Mouse (Mus musculus): ENCODE results near the gene Rbp7.
"Not testable (repeated sequence)": the region's sequence is repeated elsewhere in the genome, so short reads cannot be mapped to it uniquely, and the experiment has no call there.

Gene Rbp7

GRCm38 (mm10) chr4:149454879-149455278, at the start of gene Rbp7:
Gene Rbp7, minus strand, starts transcription at chr4:149454978.
- no peak for DNase-seq

DNA sequence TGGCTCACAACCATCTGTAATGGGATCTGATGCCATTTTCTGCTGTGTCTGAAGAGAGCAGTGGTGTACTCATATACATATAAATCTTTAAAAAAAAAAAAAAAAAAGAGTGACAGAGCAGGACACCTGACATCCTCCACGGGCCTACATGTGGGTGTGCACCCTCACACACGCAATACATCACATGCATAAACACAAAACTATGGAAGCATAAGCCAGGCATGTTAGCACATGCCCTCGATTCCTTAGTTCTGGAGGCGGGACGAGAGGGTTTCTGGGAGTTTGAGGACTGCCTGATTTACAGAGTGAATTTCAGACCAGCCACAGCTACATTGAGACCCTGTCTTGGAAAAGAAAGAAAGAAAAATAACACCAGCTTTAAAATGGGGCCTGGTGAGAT, 49.6 kb upstream of the Rbp7 start:
- no peak for DNase-seq

- no peak for DNase-seq
These were observed 45.0 kb upstream of the Rbp7 start for GRCm38 (mm10) chr4:149499790-149500189.

DNA sequence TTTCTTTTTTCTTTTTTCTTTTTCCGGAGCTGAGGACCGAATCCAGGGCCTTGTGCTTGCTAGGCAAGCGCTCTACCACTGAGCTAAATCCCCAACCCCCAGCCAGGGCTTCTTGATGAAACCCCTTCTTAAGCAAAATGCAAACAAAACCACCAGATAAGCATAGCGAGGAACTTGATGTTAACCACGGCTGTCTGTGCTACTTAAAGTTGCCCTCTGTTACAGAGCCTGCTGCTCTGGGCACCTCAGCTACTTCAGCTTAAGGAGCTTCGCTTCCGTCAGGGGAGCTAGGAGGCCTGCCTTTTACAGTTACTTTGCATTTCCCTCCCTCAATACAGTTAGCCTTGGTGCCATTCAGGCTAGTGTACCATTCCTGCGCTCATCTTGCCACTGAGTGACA, 44.1 kb upstream of the Rbp7 start:
- DNase-seq, result no peak

DNA sequence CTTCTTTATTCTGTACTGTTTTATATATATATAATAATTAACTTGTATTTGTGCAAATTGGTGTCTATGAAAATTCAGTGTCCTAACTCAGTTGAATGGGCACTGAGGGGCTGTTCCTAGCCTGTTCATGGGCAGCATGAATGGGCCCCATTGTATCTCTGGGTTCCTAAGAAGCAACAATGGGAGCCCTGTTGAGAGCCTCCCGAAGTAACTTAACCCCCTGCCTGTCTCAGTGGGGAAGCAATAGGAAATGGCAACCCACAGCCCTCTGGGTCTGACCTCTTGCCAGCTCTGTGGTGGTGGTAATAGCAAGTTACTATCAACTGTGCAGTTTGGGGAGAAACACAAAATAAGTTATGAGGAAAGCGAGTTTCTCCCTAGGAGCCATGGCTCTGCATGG, 41.8 kb upstream of the Rbp7 start:
- no peak for DNase-seq

GRCm38 (mm10) chr4:149491151-149491550, 36.4 kb upstream of the Rbp7 start:
- no peak for DNase-seq

DNA sequence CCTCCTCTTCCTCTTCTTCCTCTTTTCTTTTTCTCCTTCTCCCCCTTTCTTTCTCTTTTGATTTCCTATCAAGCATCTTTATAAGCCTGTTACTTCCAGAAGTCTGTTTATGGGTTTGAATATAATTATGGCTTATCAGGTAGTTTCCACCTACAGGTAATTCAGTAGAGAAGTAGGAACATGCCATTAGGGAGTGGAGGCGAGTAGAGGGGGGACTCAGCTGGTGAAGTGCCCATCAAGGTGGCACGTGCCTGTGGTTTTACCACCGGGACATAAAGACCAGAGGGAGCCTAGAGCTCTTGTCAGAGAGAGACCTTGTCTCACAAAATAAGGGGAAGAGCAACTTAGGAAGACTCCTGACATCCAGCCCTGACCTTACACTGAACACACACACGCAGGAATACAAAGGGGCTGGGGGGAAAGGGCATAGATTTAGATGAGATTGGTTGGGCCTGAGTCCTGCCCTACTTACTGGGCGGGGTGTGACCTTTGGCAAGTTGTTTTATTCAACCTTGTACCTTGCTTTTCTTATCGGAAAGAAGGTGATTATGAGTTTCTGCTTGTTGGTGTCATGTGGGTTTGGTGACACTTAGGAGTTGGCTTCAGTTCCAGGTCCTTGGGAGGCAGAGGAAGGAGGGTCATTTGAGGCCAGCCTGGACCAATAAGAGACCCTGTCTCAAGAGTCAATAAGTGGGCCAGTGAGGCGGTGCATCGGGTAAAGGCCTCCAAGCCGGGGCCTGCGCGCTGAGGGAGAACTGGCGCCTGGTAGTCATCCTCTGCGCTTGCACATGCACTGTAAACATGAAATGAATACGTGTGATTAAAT, 34.9 kb upstream of the Rbp7 start:
- DNase-seq, result no peak

- no peak for DNase-seq
These were observed 33.0 kb upstream of the Rbp7 start for GRCm38 (mm10) chr4:149487729-149488128.

GRCm38 (mm10) chr4:149485825-149486206, 31.0 kb upstream of the Rbp7 start:
- DNase-seq, result peak; percentile 16

GRCm38 (mm10) chr4:149485053-149485824, 30.5 kb upstream of the Rbp7 start, which contains the start of the genes Nmnat1 and Lzic:
Gene Nmnat1, minus strand, starts transcription at chr4:149485202.
Gene Lzic, plus strand, starts transcription at chr4:149485229.
- peak; percentile 93 for DNase-seq

- no peak for DNase-seq
These were observed 29.8 kb upstream of the Rbp7 start for GRCm38 (mm10) chr4:149484566-149484965.

DNA sequence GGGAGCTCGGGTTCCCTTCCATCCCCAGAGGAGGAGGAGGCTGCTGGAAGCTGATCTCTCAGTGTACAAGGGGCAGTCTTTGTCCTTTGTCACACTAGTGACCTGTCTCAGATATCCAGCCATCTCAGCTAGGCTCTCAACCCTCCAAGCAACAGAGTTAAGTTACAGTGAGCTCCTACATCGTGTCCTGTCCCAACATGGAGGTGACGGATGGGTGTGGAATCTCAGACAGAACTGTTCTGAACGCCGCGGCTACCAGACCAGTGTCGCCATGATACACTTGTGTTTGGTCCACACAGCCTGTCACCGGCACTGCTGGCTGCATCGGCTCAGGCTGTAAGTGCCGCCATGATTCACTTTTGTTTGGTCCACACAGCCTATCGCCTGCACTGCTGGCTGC, 22.3 kb upstream of the Rbp7 start, which contains the start of gene Tmem274:
TSS of gene Tmem274 (plus strand) at position 301 of the 400 bp plus-strand sequence.
- DNase-seq, result no peak

GRCm38 (mm10) chr4:149475096-149475495, 20.3 kb upstream of the Rbp7 start:
- DNase-seq, result no peak

DNA sequence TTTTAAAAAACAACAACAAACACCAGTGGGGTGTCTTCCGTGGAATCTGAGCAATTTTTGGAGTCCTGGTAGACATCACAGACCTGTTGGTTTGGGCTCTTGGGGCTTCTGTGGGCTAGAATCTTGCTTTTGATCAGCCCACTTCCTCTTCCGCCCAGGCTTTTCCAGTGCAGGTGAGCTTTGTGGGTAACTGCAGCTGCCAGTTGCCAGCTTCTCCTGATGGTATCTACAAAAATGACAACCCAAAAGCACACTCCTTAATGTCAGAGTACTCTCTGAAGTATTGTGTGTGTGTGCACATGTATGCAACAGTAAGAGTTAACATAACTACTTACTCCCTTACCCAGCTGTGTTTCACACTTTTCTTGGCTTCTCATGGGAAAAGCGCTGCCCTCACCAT, 14.8 kb upstream of the Rbp7 start:
- DNase-seq, result no peak

- DNase-seq, result no peak
These were observed 8.7 kb upstream of the Rbp7 start for GRCm38 (mm10) chr4:149463435-149463950.

DNA sequence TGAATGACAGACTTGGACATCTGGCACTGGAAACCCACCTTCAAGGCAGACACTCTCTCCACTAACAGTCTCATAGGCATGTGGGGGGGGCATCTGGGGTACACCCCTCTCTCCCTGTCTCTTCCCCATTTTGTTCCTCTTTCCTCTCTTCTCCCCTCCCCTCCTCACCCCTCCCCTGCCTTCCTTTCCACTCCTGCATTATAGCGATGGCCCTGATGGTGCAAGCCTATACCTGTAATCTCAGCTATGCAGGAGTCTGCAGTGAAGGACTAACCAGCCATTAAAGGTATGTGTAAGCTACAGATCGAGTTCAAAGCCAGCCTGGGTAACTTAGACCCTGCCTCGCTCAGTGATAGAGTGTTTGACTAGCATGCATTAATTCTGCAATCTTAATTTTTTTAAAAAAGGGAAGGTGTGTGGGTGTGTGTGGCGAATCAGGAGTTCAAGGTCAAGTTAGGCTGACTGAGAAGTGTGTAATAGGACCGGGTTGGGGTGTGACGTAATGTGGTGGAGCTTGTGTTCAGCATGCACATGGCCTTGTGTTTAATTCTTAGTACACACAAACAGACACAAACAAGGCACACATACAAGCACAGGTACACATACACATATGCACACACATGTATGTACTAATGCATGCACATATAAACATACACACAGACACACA, 7.7 kb upstream of the Rbp7 start:
- DNase-seq, result no peak

GRCm38 (mm10) chr4:149461579-149462304, 7.0 kb upstream of the Rbp7 start:
- no peak for DNase-seq

- not testable (repeated sequence) for DNase-seq
These were observed 5.7 kb upstream of the Rbp7 start for GRCm38 (mm10) chr4:149460475-149460874.

- DNase-seq, result no peak
These were observed 4.6 kb upstream of the Rbp7 start for GRCm38 (mm10) chr4:149459425-149459824.

- no peak for DNase-seq
These were observed 3.7 kb upstream of the Rbp7 start for GRCm38 (mm10) chr4:149458526-149458925.

DNA sequence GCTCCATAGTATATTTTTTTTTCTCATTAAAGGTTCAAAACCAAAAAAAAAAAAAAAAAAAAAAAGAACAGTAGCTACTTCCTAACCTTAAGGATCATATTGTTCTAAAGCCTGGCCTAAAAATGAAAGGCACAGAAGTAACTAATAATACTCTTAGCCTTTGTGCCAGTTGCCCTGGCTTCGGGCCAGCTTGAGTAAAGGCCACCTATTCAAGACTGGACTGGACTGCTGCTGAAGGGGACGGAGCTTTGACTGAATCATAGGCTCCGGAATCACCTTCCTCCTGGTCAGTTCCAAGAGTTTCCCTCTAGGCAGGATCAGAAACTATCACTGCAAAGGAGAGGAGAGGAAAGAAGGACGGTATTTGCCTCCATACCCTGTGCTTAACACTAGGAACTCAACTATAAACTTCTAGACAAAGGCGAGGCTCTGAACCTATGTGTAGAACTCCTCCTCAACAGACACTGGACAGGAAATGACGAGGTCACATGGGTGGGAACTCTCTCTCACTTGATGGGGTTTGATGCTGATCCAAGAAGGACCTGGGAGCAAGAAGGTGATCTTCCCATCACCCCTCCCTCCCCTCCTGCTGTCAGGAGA, 3.2 kb upstream of the Rbp7 start:
- DNase-seq, result peak; percentile 29

- not testable (repeated sequence) for DNase-seq
These were observed 2.4 kb upstream of the Rbp7 start for GRCm38 (mm10) chr4:149457163-149457562.
